Mouse (Mus musculus) cerebral cortex, adult 2 months (tissue): Measurements from ENCODE around the gene Prepl.

Experiments
- whole genome bisulfite sequencing: fragments of 180-500 bp; shearing (Covaris S2); methylation state at CpG from one replicate; pipeline ENCODE4 v1.1.7; 2018; 5-methylcytosine and 5-hydroxymethylcytosine counted together

Gene Prepl

DNA sequence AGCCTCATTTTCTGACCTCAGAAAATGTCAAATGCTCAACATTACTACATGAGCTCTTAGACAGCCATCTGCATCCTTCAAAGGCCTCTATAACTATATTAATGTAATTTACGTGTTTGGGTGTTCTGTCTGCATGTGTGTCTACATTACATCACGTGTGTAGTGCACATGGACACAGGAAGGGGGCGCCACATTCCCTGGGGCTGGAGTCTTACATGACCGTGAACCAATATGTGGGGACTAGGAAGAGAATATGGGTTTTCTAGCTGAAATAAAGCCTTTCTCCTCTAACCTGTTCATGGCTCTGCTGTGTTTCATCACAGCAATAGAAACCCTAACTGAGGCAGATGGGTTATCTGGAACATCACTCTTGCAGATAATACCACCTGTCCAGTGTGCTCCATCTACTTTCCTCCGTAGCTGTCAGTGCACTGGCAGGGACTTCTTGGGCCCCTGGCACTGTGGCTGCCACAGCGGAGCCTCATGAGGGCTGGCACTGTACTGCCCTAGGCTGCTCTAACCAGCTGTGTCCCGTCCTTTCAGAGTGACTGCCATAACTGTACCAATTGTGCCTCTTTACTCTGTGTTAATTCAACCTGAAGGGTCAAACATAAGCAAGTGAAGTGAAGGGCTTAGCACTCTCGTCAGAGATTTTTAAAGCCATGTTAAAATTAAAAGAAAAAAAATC, 18.8 kb downstream of the Prepl start:
- 82% methylated on average over 8 of the region's 8 CpGs for WGBS

- WGBS = 91% methylated on average over 6 of the region's 6 CpGs
Measured at GRCm38 (mm10) chr17:85070658-85071057, 19.4 kb downstream of the Prepl start.

DNA sequence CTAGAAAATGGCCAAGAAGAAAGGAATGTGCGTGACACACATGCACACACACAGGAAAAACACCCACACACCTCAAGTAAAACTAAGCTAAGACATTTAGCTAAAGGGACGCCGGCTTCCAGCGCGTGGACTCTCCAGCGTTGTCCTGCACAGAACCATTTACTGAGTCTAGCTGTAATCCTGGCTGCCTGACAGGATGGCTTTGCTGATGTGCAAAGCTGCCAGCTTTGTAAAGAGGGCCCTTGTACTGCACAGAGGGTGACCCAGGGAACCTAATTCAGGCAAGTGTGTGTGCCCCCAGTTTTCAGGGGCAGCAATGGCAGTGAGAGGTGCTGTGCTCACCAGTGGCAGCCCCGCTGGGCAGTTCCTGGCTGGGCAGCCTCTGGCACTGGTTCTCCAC, 22.7 kb downstream of the Prepl start:
- whole genome bisulfite sequencing = 43% methylated on average over 7 of the region's 7 CpGs

- WGBS = 84% methylated on average over 7 of the region's 7 CpGs
Measured at GRCm38 (mm10) chr17:85063560-85063959, 26.5 kb downstream of the Prepl start.

GRCm38 (mm10) chr17:85059136-85059535, 30.9 kb downstream of the Prepl start:
- 87% methylated on average over 6 of the region's 6 CpGs for WGBS

- 92% methylated on average over 7 of the region's 7 CpGs for WGBS
Measured at GRCm38 (mm10) chr17:85058276-85058675, 31.8 kb downstream of the Prepl start.

- WGBS = 96% methylated on average over 5 of the region's 5 CpGs
Measured at GRCm38 (mm10) chr17:85048379-85048778, 41.7 kb downstream of the Prepl start.

DNA sequence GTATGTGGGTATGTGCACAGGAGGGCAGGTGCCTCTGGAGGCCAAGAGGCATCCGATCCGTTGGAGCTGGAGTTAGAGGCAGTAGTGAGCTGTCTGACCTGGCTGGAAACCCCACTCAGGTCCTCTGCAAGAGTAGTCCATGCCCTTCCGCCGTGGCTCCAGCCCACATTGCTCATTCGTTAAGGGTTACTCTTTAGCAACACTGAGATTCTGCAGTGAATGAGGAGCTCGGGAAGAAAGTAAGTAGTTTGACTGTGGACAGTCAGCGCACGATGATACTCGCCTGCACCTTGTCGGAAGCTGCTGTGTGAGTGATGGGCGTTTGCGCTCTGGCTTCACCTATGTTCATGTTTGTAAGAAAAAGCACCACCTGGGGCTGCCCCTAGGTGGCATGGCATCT, 44.9 kb downstream of the Prepl start:
- 85% methylated on average over 12 of the region's 12 CpGs for WGBS

DNA sequence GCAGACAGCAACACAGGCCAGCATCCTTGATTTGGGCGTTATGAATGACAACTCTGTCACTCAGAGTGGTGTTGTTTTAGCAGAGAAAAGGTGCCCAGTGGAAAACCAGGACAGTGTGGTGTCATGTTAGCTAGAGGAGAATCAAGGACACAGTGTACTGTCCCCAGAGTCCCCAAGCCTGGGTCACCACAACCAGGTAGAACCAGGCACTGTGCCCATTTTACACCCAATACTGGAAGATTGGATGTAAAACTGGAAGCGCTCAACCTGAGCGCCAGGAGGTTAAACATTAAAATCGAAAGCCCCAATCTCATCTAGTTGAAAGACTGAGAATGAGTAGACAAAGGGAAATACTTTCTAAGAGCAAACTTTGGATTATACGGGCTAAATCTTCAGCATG, 45.6 kb downstream of the Prepl start:
- WGBS = 96% methylated on average over 5 of the region's 5 CpGs

- WGBS = 88% methylated on average over 6 of the region's 6 CpGs
Measured at GRCm38 (mm10) chr17:85043404-85043816, 46.6 kb downstream of the Prepl start.

- 86% methylated on average over 6 of the region's 6 CpGs for WGBS
Measured at GRCm38 (mm10) chr17:85042419-85042818, 47.6 kb downstream of the Prepl start.

DNA sequence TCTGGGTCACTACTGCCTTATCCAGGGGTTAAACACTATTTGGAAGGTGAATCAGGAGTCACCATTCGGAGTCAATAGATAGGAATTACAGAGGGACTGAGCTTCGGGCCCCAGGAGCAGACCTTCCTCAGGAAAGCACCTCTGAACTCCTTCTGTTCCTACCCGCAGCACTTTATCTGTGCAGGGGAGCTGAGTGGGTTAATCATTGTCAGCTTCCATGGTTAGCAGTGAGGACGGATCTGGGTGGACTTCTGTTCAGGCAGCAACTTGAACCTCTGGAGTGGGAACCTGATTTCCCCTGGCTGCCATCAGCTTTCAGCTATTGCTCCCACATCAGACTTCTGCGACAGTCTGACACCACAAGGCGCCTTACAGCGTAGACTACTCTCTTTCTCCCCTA, 49.1 kb downstream of the Prepl start:
- WGBS = 87% methylated on average over 7 of the region's 7 CpGs

DNA sequence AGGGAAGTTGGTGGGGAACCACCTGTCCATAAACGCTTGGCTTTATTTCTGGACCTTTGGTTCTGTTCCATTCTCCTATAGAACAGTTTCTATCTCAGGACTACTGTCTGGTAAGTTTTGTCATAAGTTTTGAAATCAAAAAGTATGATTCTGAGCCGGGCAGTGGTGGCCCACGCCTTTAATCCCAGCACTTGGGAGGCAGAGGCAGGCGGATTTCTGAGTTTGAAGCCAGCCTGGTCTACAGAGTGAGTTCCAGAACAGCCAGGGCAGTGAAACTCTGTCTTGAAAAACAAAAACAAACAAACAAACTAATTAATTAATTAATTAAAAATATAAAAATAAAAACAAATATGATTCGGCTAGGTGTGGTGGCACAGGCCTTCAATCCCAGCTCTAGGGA, 51.3 kb downstream of the Prepl start:
- WGBS = 96% methylated on average over 5 of the region's 5 CpGs

- WGBS = 91% methylated on average over 4 of the region's 4 CpGs
Measured at GRCm38 (mm10) chr17:85038311-85038710, 51.7 kb downstream of the Prepl start.

DNA sequence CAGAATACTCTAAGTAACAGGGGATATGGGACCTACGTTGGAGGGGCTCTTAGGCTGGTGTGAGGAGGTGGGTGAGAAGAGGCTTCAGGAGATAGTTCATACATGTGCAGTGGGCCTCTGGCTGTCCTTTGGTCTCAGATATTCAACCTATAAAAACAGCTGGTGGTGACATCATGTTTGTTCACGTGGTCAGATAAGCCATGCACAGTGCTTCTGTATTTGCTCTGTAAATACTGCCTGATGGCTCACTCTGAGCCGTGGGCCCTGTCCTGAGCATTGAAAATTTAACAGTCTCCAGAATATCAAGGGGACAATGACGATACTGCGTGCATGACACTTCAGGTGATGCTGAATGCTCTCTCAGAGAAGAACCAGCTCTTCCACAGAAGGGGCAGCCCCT, 52.2 kb downstream of the Prepl start:
- WGBS = 85% methylated on average over 5 of the region's 5 CpGs

- 32% methylated on average over 11 of the region's 11 CpGs for WGBS
Measured at GRCm38 (mm10) chr17:85034068-85034467, 56.0 kb downstream of the Prepl start.

DNA sequence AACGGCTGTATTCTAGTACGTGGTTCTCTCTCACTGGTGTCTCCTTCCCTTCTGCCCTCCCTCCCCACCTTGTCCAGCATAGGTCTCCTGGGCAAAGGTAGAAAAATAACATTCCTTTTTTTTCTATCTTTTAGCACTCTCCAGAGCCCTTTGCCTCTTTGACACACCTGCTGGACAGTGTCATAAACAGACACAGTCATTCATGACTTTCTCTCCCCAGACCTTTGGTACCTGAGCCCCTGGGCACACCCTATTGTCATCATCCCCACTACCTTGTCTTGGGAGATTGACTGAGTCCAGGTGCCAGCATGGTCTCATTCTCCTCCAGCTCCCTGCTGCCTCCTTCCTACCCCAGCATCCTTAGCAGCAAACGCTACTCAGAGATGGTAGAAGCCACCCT, 57.0 kb downstream of the Prepl start:
- WGBS = 56% methylated on average over 3 of the region's 3 CpGs

DNA sequence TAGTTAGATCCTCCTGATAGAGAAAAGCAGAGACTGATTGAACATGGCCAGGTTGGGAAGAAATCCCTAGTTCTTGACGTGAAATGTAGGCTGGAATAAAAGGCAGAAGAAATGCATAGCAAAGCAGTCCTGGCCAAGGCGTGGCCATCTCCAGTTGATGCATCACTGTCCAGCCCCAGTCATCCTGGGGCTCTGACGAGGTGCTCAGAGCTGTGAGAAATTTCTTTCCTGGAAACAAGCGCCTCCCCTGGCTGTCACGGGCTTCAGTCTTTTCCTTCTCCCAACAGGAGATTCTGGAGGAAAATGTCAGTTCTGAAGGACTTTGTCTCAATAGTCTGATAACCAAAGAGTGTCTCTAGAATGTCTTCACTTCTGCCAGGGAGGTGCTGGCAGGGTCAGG, 59.4 kb downstream of the Prepl start:
- 81% methylated on average over 5 of the region's 5 CpGs for WGBS

DNA sequence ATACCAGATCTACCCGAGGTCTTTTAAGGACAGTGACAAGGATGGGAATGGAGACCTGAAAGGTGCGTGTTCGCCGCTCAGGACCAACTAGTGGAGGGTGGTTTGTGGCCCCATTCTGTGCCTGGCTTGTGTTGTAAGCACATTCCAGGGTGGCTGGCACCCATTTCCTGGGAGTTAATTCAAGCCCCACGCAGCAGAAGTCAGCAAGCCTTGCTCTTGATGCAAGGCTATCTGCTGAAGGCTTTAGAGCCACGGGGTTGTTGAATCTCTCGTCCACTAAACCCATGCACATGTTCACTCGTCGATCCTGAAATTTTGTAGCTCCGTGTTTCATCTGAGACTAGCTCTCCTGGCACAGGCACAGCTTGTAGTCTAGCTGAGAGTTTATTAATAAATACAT, 61.2 kb downstream of the Prepl start:
- 69% methylated on average over 10 of the region's 10 CpGs for WGBS

DNA sequence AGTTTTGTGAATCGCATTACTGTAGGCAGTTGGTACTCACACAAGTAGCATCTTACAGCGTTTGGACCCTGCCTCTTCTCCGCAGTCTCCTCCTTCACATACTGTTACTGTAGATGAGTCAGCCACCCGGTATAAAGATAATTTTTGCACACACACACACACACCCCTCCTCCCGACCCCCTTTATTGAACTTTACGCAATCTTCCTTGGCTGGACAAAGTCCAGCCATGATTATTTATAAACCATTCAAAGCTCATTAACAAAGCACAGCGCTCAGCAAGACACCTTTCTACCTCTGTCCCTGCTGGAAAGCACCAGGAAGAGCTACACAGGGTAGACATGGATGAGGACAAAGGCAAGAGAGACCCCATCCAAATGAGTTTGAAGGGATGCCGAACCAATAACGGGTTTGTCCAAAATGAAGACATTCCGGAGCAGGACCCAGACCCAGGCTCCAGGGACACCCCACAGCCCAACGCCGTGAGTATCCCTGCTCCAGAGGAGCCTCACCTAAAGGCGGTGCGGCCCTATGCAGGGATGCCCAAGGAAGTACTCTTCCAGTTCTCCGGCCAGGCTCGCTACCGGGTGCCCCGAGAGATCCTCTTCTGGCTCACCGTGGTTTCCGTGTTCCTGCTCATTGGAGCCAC, 61.8 kb downstream of the Prepl start, which contains the start of gene Slc3a1:
Gene Slc3a1 (plus strand): TSS at position 284 of the 647 bp plus-strand sequence.
- 65% methylated on average over 20 of the region's 20 CpGs for WGBS

GRCm38 (mm10) chr17:85027247-85027646, 62.8 kb downstream of the Prepl start:
- WGBS = 65% methylated on average over 3 of the region's 3 CpGs

DNA sequence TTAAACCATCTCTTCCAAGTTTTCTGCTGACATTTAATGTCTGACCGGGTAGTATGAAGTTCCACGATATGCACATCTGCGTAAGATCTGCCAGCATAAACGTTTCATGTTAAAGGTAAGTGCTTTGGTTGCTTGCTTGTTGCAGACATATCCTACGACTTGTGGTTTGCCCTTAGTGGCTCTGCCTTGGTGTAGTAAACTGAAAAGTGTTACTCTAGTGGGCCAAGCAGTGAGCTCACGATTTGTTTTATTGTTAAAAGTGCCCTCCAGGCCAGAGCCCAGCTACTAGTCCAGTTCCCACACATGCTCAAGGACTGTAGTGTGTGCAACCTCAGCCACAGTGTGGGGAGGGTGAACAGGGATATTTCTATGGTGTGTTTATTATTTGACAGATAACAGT, 63.6 kb downstream of the Prepl start:
- 86% methylated on average over 6 of the region's 6 CpGs for WGBS

DNA sequence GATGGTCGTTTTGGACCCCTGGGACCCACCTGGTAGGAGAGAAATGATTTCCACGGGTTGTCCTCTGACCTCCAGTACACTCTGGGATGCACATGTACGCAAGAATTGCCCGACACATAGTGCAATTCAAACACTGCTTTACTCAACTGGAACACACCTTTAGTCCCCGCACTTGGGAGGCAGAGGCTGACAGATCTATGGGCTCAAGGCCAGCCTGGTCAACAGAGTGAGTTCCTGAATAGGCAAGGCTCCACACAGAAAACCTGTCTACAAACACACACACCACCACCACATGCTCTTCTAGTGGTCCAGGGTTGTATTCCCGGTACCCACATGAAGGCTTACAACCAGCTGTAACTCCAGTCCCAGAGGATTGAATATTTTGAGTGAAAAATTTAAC, 64.9 kb downstream of the Prepl start:
- 95% methylated on average over 6 of the region's 6 CpGs for WGBS

DNA sequence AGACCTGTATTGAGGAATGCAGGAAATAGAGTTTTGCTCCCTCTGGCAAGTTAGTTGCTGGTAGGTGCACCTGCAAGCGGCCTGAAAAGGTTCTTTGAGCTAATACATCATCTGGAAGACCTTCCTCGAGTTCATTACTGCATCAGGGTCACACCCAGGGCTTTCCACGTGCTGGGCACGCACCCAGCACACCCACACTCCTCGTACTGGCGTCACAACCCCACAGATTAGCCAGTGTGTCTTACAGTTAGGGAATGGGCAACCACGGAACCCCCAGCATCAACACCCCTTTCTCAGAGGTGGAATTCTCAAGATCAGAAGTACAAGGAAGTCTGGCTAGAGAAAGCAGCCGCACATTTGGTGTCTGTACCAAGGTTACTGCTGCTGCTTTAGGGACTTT, 65.8 kb downstream of the Prepl start:
- WGBS = 83% methylated on average over 8 of the region's 8 CpGs
